Mouse (Mus musculus) olfactory bulb, adult 2 months (tissue): ENCODE results near the gene Abhd4. TPM values are rescaled to one million over a fixed set of nuclear protein-coding genes. Genes with fewer than 3 reads are reported as not detected.
"Not testable (repeated sequence)": the region's sequence is repeated elsewhere in the genome, so short reads cannot be mapped to it uniquely, and the experiment has no call there.

ENCODE experiments used
- H3K27ac ChIP-seq: fragments of 200-500 bp; 2 replicates; pipeline ENCODE4 v1.5.1; 2012; ENCODE audit warnings: low read depth, low read length; ENCODE audit not compliant: insufficient read depth
- H3K4me1 ChIP-seq: fragments of 200-500 bp; 2 replicates; pipeline ENCODE4 v1.6.1; 2012; ENCODE audit warnings: low read length; ENCODE audit not compliant: control insufficient read depth, insufficient read depth
- H3K4me3 ChIP-seq: fragments of 200-500 bp; 2 replicates; pipeline ENCODE4 v1.5.1; 2012; ENCODE audit warnings: mild to moderate bottlenecking, low read depth, low read length, moderate library complexity; ENCODE audit not compliant: insufficient read depth
- CTCF ChIP-seq: fragments of 200-500 bp; IDR thresholded peaks from 2 replicates; pipeline ENCODE4 v1.5.1; 2012; ENCODE audit warnings: low read depth, mild to moderate bottlenecking, low read length, moderate library complexity; ENCODE audit not compliant: insufficient read depth
- POLR2A ChIP-seq: fragments of 200-500 bp; IDR thresholded peaks from 2 replicates; pipeline ENCODE4 v1.6.1; 2012; ENCODE audit warnings: mild to moderate bottlenecking, low read depth, low read length, moderate library complexity; ENCODE audit not compliant: insufficient read depth
- WGBS: fragments of 180-500 bp; shearing (Covaris S2); methylation state at CpG from one replicate; pipeline ENCODE4 v1.1.7; 2018; 5-methylcytosine and 5-hydroxymethylcytosine counted together
- polyA plus RNA-seq: library from polyadenylated mRNA; stranded (reverse); fragments of >200 nt; gene quantifications from 2 replicates; pipeline ENCODE4 v1.2.4, GENCODE M21; 2012; ENCODE audit warnings: low replicate concordance; ENCODE audit not compliant: missing spikeins, insufficient read depth, insufficient read length

Gene Abhd4
- polyA plus RNA-seq, 1 experiment = not detected

GRCm38 (mm10) chr14:54225725-54226124 is 28.3 kb upstream of the Abhd4 start:
- TF ChIP-seq CTCF (no peak), POLR2A (no peak)
- 83% methylated on average over 11 of the region's 11 CpGs for WGBS
- H3K4me1 ChIP-seq = peaks cover 21% of the 10 kb centered on the region
- no peak overlapping the region for H3K4me3 ChIP-seq
- H3K27ac ChIP-seq = no peak overlapping the region

GRCm38 (mm10) chr14:54226911-54227811 is 26.8 kb upstream of the Abhd4 start:
- H3K27ac ChIP-seq = no peak overlapping the region
- WGBS = 52% methylated on average over 16 of the region's 16 CpGs
- TF ChIP-seq CTCF (no peak), POLR2A (no peak)

GRCm38 (mm10) chr14:54227911-54228451 is 26.0 kb upstream of the Abhd4 start:
- WGBS = 2% methylated on average over 10 of the region's 10 CpGs
- peaks cover 26% of the 10 kb centered on the region for H3K4me1 ChIP-seq
- no peak for TF ChIP-seq POLR2A
- TF ChIP-seq CTCF = peak; percentile 84
- H3K27ac ChIP-seq = no peak overlapping the region
- peak overlapping the region; percentile 40 for H3K4me3 ChIP-seq

More at GRCm38 (mm10) chr14:54226911-54227811, 26.8 kb upstream of the Abhd4 start:
- Histone ChIP-seq H3K4me3 (no peak overlapping the region), H3K4me1 (peaks cover 24% of the 10 kb centered on the region)

- H3K4me1 ChIP-seq = peaks cover 30% of the 10 kb centered on the region
- TF ChIP-seq POLR2A (no peak), CTCF (no peak)
- 30% methylated on average over 7 of the region's 7 CpGs for WGBS
- H3K27ac ChIP-seq = no peak overlapping the region; the same call in 1 of the 2 replicates
- no peak overlapping the region for H3K4me3 ChIP-seq
These were observed 25.5 kb upstream of the Abhd4 start for GRCm38 (mm10) chr14:54228501-54228900.

GRCm38 (mm10) chr14:54228933-54229713 is 24.9 kb upstream of the Abhd4 start:
- TF ChIP-seq CTCF = no peak
- 16% methylated on average over 25 of the region's 25 CpGs for WGBS

GRCm38 (mm10) chr14:54229849-54230248 is 24.1 kb upstream of the Abhd4 start:
- not testable (repeated sequence) for H3K4me3 ChIP-seq, H3K27ac ChIP-seq
- H3K4me1 ChIP-seq = peaks cover 33% of the 10 kb centered on the region
- WGBS = 88% methylated on average over 3 of the region's 4 CpGs

More at GRCm38 (mm10) chr14:54228933-54229713, 24.9 kb upstream of the Abhd4 start:
- Histone ChIP-seq H3K4me1 (peaks cover 33% of the 10 kb centered on the region), H3K4me3 (peak overlapping the region; percentile 17), H3K27ac (no peak overlapping the region; the same call in 1 of the 2 replicates)

- peaks cover 26% of the 10 kb centered on the region for H3K4me1 ChIP-seq
- TF ChIP-seq CTCF = no peak
- no peak for TF ChIP-seq POLR2A
- H3K4me3 ChIP-seq = no peak overlapping the region
- 86% methylated on average over 14 of the region's 14 CpGs for WGBS
- no peak overlapping the region for H3K27ac ChIP-seq
These were observed 23.3 kb upstream of the Abhd4 start for GRCm38 (mm10) chr14:54230638-54231150.

- Histone ChIP-seq H3K4me1 (peaks cover 23% of the 10 kb centered on the region), H3K27ac (no peak overlapping the region), H3K4me3 (no peak overlapping the region)
- 88% methylated on average over 21 of the region's 21 CpGs for WGBS
- TF ChIP-seq POLR2A = no peak
- no peak for TF ChIP-seq CTCF
These were observed 22.6 kb upstream of the Abhd4 start for GRCm38 (mm10) chr14:54231176-54231956.
